Mouse (Mus musculus): ENCODE measurements at regions not wholly inside any gene's neighbourhood (a gene's known extent, or its start where the extent isn't known, plus 50 kb on each side); places are given as distances from the start of the nearest gene placed in this dataset.

DNA sequence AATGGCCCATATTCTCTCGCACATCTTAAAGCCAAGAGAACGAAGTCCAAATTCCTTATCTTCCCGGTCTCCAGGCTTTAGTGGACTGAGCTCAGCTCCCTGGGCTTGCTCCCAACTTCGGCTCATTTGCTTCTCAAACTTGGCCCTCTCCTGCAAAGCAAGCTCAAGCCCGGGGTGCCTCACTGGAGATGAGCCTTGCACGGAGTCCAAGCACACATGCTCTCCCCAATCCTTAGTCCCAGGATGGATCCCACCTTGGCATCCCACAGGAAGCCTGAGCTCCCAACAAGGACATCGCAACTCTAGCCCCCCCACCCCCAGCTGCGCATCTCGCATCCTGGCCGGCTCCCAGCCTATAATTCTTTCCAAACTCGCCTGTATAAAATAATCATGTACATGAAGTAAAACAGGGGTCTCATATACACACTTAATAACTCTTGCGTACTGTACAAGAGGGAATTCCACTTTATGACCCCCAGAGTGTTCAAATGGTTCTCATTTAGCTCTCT, 242.9 kb upstream of the Tbx3 start:
- no peak overlapping the region for H3K4me3 ChIP-seq (ENCODE audit: insufficient read depth, low read length)
- no peaks in the 10 kb centered on the region for H3K4me1 ChIP-seq (ENCODE audit: control insufficient read depth, insufficient read depth, low read length)
- H3K27ac ChIP-seq (ENCODE audit: insufficient read depth, low read length) = no peak overlapping the region
- no peak for TF ChIP-seq POLR2A (IDR thresholded peaks at IDR 0.05; ENCODE audit: extremely low read depth, insufficient read depth, low read length)
- TF ChIP-seq CTCF (IDR thresholded peaks at IDR 0.05; ENCODE audit: extremely low read depth, insufficient read depth, low read length) = no peak

GRCm38 (mm10) chr5:119431271-119431756, 239.2 kb upstream of the Tbx3 start:
- TF ChIP-seq POLR2A (IDR thresholded peaks at IDR 0.05; ENCODE audit: extremely low read depth, insufficient read depth, low read length) (no peak), CTCF (IDR thresholded peaks at IDR 0.05; ENCODE audit: extremely low read depth, insufficient read depth, low read length) (no peak)
- Histone ChIP-seq H3K4me3 (ENCODE audit: insufficient read depth, low read length) (no peak overlapping the region), H3K4me1 (ENCODE audit: control insufficient read depth, insufficient read depth, low read length) (no peaks in the 10 kb centered on the region), H3K27ac (ENCODE audit: insufficient read depth, low read length) (no peak overlapping the region)

GRCm38 (mm10) chr5:119434572-119434971, 235.9 kb upstream of the Tbx3 start:
- H3K4me3 ChIP-seq (ENCODE audit: insufficient read depth, low read length) = no peak overlapping the region
- no peaks in the 10 kb centered on the region for H3K4me1 ChIP-seq (ENCODE audit: control insufficient read depth, insufficient read depth, low read length)
- no peak overlapping the region for H3K27ac ChIP-seq (ENCODE audit: insufficient read depth, low read length)
- TF ChIP-seq CTCF (IDR thresholded peaks at IDR 0.05; ENCODE audit: extremely low read depth, insufficient read depth, low read length) (no peak), POLR2A (IDR thresholded peaks at IDR 0.05; ENCODE audit: extremely low read depth, insufficient read depth, low read length) (no peak)

DNA sequence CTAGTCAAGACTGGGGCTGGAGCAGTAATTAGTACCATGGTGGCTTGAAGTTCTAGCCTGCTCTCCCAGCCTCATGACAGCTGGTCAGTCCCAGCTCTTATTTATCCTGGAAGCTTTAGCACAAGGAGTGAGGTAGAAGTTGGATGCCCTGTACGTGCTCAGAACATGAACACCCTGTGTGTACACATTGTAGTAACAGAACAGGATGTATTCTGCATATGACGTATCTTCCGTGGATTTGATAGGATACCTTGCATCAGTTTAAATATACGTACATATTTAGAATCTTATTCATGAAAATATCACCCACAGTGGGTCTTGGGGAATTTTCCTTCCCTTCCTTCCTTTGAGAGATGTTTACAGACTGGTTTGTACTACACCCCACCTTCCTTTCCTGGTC, 222.0 kb upstream of the Tbx3 start:
- TF ChIP-seq CTCF (IDR thresholded peaks at IDR 0.05; ENCODE audit: extremely low read depth, insufficient read depth, low read length) (no peak), POLR2A (IDR thresholded peaks at IDR 0.05; ENCODE audit: extremely low read depth, insufficient read depth, low read length) (no peak)
- Histone ChIP-seq H3K27ac (ENCODE audit: insufficient read depth, low read length) (no peak overlapping the region), H3K4me1 (ENCODE audit: control insufficient read depth, insufficient read depth, low read length) (no peaks in the 10 kb centered on the region), H3K4me3 (ENCODE audit: insufficient read depth, low read length) (no peak overlapping the region)

DNA sequence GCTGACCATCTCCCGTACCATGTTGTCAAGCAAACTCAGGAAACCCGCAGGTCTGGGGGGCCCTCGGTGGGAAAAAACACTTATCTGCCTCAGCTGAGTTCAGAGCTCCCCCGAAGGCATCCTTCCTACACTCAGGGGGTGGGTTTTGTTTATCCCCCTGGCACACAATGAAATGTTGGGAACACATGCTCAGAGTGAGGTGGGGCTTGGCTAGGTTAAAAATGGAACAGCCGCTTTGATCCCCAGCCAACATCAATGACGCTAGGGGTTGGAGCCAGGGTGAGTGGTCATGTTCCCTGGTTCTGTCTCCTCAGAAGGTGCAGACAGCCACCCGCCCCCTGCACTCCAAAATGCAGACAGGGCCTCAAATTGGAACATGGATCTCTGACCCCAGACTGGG, 221.3 kb upstream of the Tbx3 start:
- H3K4me3 ChIP-seq (ENCODE audit: insufficient read depth, low read length) = no peak overlapping the region
- H3K27ac ChIP-seq (ENCODE audit: insufficient read depth, low read length) = no peak overlapping the region
- no peaks in the 10 kb centered on the region for H3K4me1 ChIP-seq (ENCODE audit: control insufficient read depth, insufficient read depth, low read length)
- TF ChIP-seq CTCF (IDR thresholded peaks at IDR 0.05; ENCODE audit: extremely low read depth, insufficient read depth, low read length) = no peak
- TF ChIP-seq POLR2A (IDR thresholded peaks at IDR 0.05; ENCODE audit: extremely low read depth, insufficient read depth, low read length) = no peak

DNA sequence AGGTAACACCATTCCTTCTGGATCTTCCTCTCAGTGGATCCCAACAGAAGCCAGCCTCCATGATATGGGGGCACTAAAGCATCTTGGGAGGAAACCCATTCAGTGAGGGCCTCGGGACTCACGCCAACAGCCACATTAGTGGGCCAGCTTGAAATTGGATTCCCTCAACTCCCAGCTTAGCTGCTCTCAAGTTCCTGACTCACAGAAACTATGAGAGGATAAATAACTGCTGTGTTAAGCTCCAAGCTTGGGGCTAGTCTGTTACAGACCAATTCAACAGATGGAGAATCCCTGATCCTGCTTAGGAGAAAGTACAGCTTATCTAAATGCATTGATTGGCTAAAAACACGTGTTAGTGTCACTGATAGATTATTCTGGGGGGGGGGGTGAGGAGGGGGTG, 210.7 kb upstream of the Tbx3 start:
- no peak overlapping the region for H3K27ac ChIP-seq (ENCODE audit: insufficient read depth, low read length)
- H3K4me3 ChIP-seq (ENCODE audit: insufficient read depth, low read length) = no peak overlapping the region
- H3K4me1 ChIP-seq (ENCODE audit: control insufficient read depth, insufficient read depth, low read length) = no peaks in the 10 kb centered on the region
- TF ChIP-seq POLR2A (IDR thresholded peaks at IDR 0.05; ENCODE audit: extremely low read depth, insufficient read depth, low read length) = no peak
- TF ChIP-seq CTCF (IDR thresholded peaks at IDR 0.05; ENCODE audit: extremely low read depth, insufficient read depth, low read length) = no peak

DNA sequence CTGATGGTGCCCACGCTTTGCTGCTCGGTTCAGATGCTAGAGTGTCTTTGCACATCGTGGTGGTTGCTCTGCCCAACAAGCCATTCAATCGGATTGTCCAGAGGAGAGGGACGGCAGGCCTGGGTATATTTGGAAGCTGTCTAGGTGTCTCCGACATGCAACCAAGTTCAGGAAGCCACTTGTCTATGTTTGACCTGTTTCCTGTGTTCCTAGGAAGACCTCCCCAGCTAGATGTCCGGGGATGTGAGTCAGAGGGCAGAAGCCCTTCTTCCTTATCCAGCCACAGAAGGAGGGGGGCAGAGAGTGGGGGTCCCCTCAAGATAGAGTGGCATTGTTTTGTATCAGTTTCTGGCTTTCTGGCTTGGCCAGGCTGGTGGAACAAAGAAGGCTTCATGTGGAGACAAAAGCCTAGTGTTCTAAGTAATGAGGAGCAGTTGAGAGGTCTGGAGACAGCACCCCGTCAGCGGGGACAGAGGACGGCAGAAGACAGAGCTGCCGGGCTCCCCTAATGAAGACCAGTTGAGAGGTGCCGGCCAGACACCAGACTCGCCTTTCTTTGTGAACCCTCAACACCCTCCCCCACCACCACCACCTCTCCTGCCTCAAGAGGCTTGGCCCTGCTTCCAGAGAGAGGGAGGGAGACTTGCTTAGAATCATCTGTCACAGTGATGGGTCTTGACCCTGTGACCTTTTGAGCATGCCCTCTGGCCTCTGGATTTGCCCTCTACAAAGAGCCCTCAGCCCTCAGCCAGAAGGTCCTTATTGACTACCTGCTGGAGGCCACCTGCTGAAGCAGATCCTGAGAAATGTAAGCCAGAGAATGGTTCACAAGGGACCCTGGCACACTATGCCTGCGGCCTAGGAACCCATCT, 207.6 kb upstream of the Tbx3 start:
- no peak overlapping the region for H3K4me3 ChIP-seq (ENCODE audit: insufficient read depth, low read length)
- H3K4me1 ChIP-seq (ENCODE audit: control insufficient read depth, insufficient read depth, low read length) = no peaks in the 10 kb centered on the region
- no peak for TF ChIP-seq CTCF (IDR thresholded peaks at IDR 0.05; ENCODE audit: extremely low read depth, insufficient read depth, low read length)
- no peak for TF ChIP-seq POLR2A (IDR thresholded peaks at IDR 0.05; ENCODE audit: extremely low read depth, insufficient read depth, low read length)
- no peak overlapping the region for H3K27ac ChIP-seq (ENCODE audit: insufficient read depth, low read length)

DNA sequence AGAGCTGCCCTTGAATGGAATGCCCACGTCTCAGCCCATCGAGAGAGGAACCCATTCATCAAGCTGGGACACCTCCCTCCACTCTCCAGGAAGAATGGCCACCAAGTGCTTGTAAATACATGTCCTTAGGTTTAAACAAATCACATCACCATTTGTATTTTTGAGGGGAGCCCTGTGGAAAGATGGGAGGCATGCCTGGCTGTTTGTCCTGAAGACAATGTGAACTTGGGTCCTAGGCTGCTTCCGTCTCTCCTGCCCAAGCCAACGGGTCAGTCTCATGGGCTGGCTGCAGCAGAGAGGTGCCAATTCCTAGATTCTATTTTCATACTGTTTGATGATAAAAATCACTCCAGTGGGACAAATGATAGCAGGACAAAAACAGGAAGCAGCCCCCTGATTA, 205.9 kb upstream of the Tbx3 start:
- no peak overlapping the region for H3K4me3 ChIP-seq (ENCODE audit: insufficient read depth, low read length)
- TF ChIP-seq CTCF (IDR thresholded peaks at IDR 0.05; ENCODE audit: extremely low read depth, insufficient read depth, low read length) (no peak), POLR2A (IDR thresholded peaks at IDR 0.05; ENCODE audit: extremely low read depth, insufficient read depth, low read length) (no peak)
- no peaks in the 10 kb centered on the region for H3K4me1 ChIP-seq (ENCODE audit: control insufficient read depth, insufficient read depth, low read length)
- no peak overlapping the region for H3K27ac ChIP-seq (ENCODE audit: insufficient read depth, low read length)

GRCm38 (mm10) chr5:119467346-119468085, 203.0 kb upstream of the Tbx3 start:
- no peak overlapping the region for H3K27ac ChIP-seq (ENCODE audit: insufficient read depth, low read length)
- no peak overlapping the region for H3K4me3 ChIP-seq (ENCODE audit: insufficient read depth, low read length)
- no peaks in the 10 kb centered on the region for H3K4me1 ChIP-seq (ENCODE audit: control insufficient read depth, insufficient read depth, low read length)
- TF ChIP-seq CTCF (IDR thresholded peaks at IDR 0.05; ENCODE audit: extremely low read depth, insufficient read depth, low read length) (no peak), POLR2A (IDR thresholded peaks at IDR 0.05; ENCODE audit: extremely low read depth, insufficient read depth, low read length) (no peak)
